Mouse (Mus musculus) intestine, embryonic 14.5 days (tissue): Measurements from ENCODE around the gene 4930402F06Rik. TPM values are rescaled to one million over a fixed set of nuclear protein-coding genes. Genes with fewer than 3 reads are reported as not detected.

Experiments
- ATAC-seq: fragments of 200-750 bp; cut with Nextera tagmentation; replicated peaks from 2 replicates; pipeline ENCODE4 v1.8.0; 2017; ENCODE audit warnings: low read depth, moderate number of reproducible peaks, moderate TSS enrichment, moderate library complexity; ENCODE audit not compliant: low FRiP score, low TSS enrichment
- DNase-seq: peaks from one replicate; pipeline ENCODE4 v3.0.0-alpha.2; 2018; ENCODE audit warnings: low spot score
- H3K27ac ChIP-seq: fragments of 300-500 bp; sonication (generic); 2 replicates; pipeline ENCODE4 v1.5.1; 2014; ENCODE audit warnings: low read depth, mild to moderate bottlenecking, control low read depth
- H3K27me3 ChIP-seq: fragments of 300-500 bp; sonication (generic); replicated peaks from 2 replicates; pipeline ENCODE4 v1.6.1; 2014; ENCODE audit warnings: low read length, control low read depth; ENCODE audit not compliant: control insufficient read depth, insufficient read depth
- H3K36me3 ChIP-seq: fragments of 300-500 bp; sonication (generic); 2 replicates; pipeline ENCODE4 v1.6.1; 2014; ENCODE audit warnings: low read length, control low read depth; ENCODE audit not compliant: control insufficient read depth, insufficient read depth
- H3K4me1 ChIP-seq: fragments of 300-500 bp; sonication (generic); replicated peaks from 2 replicates; pipeline ENCODE4 v1.6.1; 2014; ENCODE audit warnings: low read length, control low read depth, mixed read lengths; ENCODE audit not compliant: control insufficient read depth, insufficient read depth
- H3K4me2 ChIP-seq: fragments of 300-500 bp; sonication (generic); 2 replicates; pipeline ENCODE4 v1.6.1; 2014; ENCODE audit warnings: low read length
- H3K4me3 ChIP-seq: fragments of 300-500 bp; sonication (generic); 2 replicates; pipeline ENCODE4 v1.5.1; 2014; ENCODE audit warnings: low read depth, low read length, control low read depth, mixed read lengths
- H3K9ac ChIP-seq: fragments of 300-500 bp; sonication (generic); 2 replicates; pipeline ENCODE4 v1.6.1; 2014; ENCODE audit warnings: mild to moderate bottlenecking, low read length
- H3K9me3 ChIP-seq: fragments of 300-500 bp; sonication (generic); 2 replicates; pipeline ENCODE4 v1.6.1; 2016; ENCODE audit warnings: low read length, control low read depth; ENCODE audit not compliant: control insufficient read depth
- WGBS: fragments of 180-500 bp; shearing (Covaris S2); extraction: QIAGEN DNeasy Blood & Tissue Kit; methylation state at CpG from one replicate; pipeline ENCODE4 v1.1.7; 2014; 5-methylcytosine and 5-hydroxymethylcytosine counted together
- polyA plus RNA-seq: library from polyadenylated mRNA; unstranded; fragments of >200 nt; fragmentation: Nextera tagmentation; extraction: Ambion mirVana; gene quantifications from 2 replicates; pipeline ENCODE4 v1.2.1, GENCODE M21; 2014

Gene 4930402F06Rik
- polyA plus RNA-seq, 1 experiment from 2014 or later, result not detected

DNA sequence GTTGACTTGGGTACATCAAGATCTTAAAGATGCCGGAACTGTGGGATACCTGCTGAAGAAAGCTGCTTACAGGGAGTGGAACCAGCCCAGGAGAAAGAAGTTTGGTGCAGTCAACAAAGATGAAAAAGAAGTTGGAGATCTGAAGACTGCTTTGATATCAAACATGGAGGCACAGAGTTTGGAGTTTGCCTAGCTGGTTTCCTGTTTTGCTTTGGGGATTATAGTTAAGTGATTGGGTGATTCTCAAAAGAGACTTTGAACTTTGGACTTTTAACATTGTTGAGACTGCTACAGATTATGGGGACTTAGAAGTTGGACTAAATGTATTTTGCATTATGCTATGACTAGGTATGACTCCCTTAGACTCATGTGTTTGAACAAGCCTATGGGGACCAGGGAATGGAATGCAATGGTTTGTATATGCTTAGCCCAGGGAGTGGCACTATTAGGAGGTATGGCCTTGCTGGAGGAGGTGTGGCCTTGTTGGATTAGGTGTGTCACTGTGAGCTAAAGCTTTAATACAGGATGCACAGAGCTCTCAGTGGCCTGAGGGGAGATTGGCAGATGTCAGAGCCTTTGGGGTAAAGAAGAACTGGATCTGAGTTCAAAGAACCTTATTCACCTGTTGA, 26.9 kb upstream of the 4930402F06Rik start:
- Histone ChIP-seq H3K4me1 (no peaks in the 10 kb centered on the region), H3K27me3 (no peaks in the 10 kb centered on the region), H3K4me3 (no peak overlapping the region), H3K9me3 (peaks cover 3% of the 10 kb centered on the region), H3K4me2 (no peak overlapping the region), H3K9ac (no peak overlapping the region), H3K36me3 (peaks cover 20% of the 10 kb centered on the region), H3K27ac (no peak overlapping the region)
- DNase-seq (no peak), ATAC-seq (no peak)
- WGBS, result 97% methylated on average over 1 of the region's 1 CpGs

DNA sequence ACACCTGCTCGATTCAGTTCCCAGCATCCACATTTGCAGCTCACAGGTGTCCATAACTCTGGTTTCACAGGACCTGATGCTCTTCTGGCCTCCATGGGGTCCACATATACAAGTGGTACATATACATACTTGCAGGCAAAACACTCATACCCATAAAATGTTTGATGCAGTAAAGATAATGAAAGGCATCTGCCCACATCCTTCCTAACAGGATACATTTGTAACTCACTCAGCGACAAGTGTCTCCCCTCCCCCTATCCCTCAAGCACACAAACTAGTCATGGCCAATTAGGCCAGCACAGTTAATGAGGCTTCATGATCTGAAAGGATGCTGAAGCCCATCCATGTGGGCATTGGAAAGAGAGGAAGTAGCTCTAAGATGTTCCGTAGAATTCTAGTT, 25.4 kb upstream of the 4930402F06Rik start:
- no peak overlapping the region for H3K4me3 ChIP-seq
- H3K9me3 ChIP-seq, result peaks cover 5% of the 10 kb centered on the region
- no peaks in the 10 kb centered on the region for H3K4me1 ChIP-seq
- DNase-seq (no peak), ATAC-seq (no peak)
- H3K4me2 ChIP-seq, result no peak overlapping the region
- no peak overlapping the region for H3K27ac ChIP-seq
- WGBS, result 92% methylated on average over 3 of the region's 3 CpGs
- H3K9ac ChIP-seq, result no peak overlapping the region
- H3K36me3 ChIP-seq, result peaks cover 20% of the 10 kb centered on the region
- H3K27me3 ChIP-seq, result no peaks in the 10 kb centered on the region

DNA sequence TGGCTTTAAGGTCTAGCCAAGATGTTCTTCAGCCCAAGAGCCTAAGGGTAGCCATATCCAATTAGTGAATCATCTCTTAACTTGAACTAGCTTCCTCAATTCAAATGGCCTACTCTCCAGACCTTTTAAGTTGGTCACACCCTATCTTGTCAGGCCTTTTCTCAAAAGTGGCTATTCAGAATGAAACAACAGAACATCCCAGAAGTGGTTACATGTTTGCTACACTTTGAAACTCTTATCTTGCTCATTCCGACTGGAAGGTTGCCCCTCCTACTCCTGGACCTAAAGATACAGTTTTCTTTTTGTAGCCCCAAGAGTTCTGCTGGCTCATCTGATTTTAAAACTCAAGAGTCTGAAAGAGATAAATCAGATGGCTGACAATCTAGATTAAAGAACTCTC, 23.7 kb upstream of the 4930402F06Rik start:
- WGBS, result 81% methylated on average over 1 of the region's 1 CpGs
- no peak for ATAC-seq
- H3K9me3 ChIP-seq, result peaks cover 5% of the 10 kb centered on the region
- no peak overlapping the region for H3K4me3 ChIP-seq
- H3K4me2 ChIP-seq, result no peak overlapping the region
- no peak overlapping the region for H3K9ac ChIP-seq
- H3K36me3 ChIP-seq, result peaks cover 20% of the 10 kb centered on the region
- H3K4me1 ChIP-seq, result no peaks in the 10 kb centered on the region
- no peak overlapping the region for H3K27ac ChIP-seq
- no peaks in the 10 kb centered on the region for H3K27me3 ChIP-seq
- DNase-seq, result no peak

DNA sequence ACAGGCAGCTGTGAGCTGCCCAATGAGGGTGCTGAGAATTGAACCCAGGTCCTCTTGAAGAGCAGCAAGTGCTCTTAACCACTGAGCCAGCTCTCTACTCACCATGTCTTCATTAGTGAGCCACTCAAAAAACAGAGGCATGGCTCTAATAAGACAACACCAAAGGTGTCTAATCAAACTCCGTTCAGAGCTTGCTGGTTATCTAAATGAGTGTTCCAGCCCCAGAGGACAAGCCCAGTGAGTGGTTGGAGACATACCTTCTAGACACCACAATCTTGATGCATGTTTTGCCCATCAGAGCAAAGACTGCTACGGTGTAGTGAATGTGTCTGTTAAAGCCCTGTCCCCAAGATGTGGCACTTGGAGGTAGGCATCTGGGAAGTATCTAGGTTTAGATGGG, 22.7 kb upstream of the 4930402F06Rik start:
- Histone ChIP-seq H3K4me1 (no peaks in the 10 kb centered on the region), H3K4me2 (no peak overlapping the region), H3K4me3 (no peak overlapping the region), H3K27ac (no peak overlapping the region), H3K9ac (no peak overlapping the region), H3K9me3 (peaks cover 5% of the 10 kb centered on the region), H3K36me3 (peaks cover 20% of the 10 kb centered on the region), H3K27me3 (no peaks in the 10 kb centered on the region)
- no peak for DNase-seq
- no peak for ATAC-seq
- 98% methylated on average over 2 of the region's 2 CpGs for WGBS

DNA sequence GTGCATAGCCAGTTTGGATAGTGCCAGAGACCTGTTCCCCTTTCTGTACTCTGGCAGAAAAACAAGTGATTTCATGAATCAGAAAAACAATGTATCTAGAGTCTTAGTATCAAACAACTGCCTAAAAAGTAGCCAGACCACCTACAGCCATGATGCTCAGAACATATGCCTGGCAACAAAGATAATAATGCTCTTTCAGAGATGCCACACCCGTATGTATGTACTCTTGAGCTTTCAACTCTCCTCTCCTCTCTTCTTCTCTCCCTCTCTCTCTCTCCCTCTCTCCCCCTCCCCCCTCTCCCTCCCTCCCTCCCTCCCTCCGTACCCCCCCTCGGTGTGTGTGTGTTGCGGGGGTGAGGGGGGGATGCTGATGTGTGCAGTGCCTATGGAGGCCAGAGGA, 22.3 kb upstream of the 4930402F06Rik start:
- ATAC-seq, result no peak
- WGBS, result 90% methylated on average over 4 of the region's 4 CpGs
- H3K9me3 ChIP-seq, result peaks cover 5% of the 10 kb centered on the region

DNA sequence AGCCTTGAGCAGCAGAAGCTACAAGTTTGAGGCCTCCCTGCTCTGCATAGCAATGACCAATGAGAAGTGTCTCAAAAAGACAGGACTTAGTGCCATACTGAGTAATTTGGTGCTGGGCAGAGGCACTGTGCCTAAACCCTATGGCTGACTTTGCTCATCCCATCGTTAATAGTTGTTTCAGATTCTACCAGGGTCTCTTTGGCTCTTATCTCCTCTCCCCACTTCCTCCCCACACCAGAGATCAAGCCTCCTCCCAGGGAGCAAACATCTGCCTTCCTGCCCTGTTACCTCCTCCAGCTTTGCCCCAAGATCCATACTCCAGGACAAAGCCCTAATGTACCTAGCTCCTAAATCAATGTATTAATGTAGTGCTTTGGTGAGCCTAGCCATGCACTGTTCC, 20.3 kb upstream of the 4930402F06Rik start:
- Histone ChIP-seq H3K4me2 (no peak overlapping the region), H3K4me3 (no peak overlapping the region), H3K27me3 (no peaks in the 10 kb centered on the region), H3K27ac (no peak overlapping the region), H3K9me3 (peaks cover 5% of the 10 kb centered on the region), H3K4me1 (0 out of 2 replicates have a peak, but pooled peaks cover 3% of the 10 kb centered on the region), H3K9ac (no peak overlapping the region), H3K36me3 (peaks cover 24% of the 10 kb centered on the region)
- no peak for ATAC-seq
- no peak for DNase-seq
- WGBS, result 85% methylated on average over 1 of the region's 1 CpGs

More for the DNA sequence above, 22.3 kb upstream of the 4930402F06Rik start:
- Histone ChIP-seq H3K27me3 (no peaks in the 10 kb centered on the region), H3K4me2 (no peak overlapping the region), H3K4me3 (no peak overlapping the region), H3K36me3 (peaks cover 20% of the 10 kb centered on the region), H3K4me1 (no peaks in the 10 kb centered on the region), H3K27ac (no peak overlapping the region), H3K9ac (no peak overlapping the region)
- no peak for DNase-seq

DNA sequence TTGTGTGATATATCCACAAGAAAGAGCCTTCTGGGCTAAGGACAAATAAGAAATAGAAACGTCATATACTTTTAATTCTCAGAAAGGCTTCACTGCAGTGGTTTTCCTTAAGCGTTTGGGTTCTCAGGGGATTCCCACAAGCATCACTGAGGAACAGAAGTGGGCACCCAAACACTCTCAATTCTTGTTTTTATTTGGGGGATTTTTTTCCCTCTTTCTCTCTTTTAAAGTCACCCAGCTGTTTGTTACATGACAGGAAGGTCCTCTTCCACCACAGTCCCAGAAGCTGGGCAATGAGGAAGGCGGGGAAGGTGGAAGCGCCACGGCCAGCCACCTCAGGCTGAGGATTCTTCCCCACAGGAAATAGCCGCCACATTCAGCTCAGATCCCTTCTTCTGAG, 19.5 kb upstream of the 4930402F06Rik start:
- WGBS, result 77% methylated on average over 6 of the region's 6 CpGs
- Histone ChIP-seq H3K9ac (no peak overlapping the region), H3K36me3 (peaks cover 19% of the 10 kb centered on the region), H3K27me3 (no peaks in the 10 kb centered on the region), H3K4me3 (no peak overlapping the region), H3K9me3 (peaks cover 5% of the 10 kb centered on the region), H3K4me1 (0 out of 2 replicates have a peak, but pooled peaks cover 3% of the 10 kb centered on the region), H3K4me2 (no peak overlapping the region), H3K27ac (no peak overlapping the region)
- no peak for DNase-seq
- ATAC-seq, result no peak

DNA sequence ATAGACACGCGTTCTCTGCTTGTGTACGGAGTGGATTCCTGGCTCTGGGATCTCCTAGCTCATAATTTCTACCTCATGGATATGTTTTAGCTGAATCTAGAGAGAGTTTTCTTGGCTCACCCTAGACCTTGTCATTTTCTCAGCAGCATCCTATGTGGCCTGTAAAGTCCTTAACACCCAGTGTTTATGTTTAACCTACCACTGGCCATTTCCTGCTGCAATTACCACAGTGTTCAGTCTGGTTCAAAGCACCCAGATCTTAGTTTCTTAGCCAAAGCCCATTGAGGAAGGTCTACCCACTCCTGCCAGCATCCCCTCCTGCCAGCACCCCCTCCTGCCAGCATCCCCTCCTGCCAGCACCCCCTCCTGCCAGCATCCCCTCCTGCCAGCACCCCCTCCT, 15.8 kb upstream of the 4930402F06Rik start:
- no peak overlapping the region for H3K4me2 ChIP-seq
- DNase-seq, result no peak
- no peak for ATAC-seq
- no peaks in the 10 kb centered on the region for H3K9me3 ChIP-seq
- 0 out of 2 replicates have a peak, but pooled peaks cover 3% of the 10 kb centered on the region for H3K4me1 ChIP-seq
- peaks cover 4% of the 10 kb centered on the region; the same call in 1 of the 2 replicates for H3K36me3 ChIP-seq
- WGBS, result 86% methylated on average over 3 of the region's 3 CpGs
- no peak overlapping the region for H3K9ac ChIP-seq
- no peak overlapping the region for H3K4me3 ChIP-seq
- no peak overlapping the region for H3K27ac ChIP-seq
- no peaks in the 10 kb centered on the region for H3K27me3 ChIP-seq

DNA sequence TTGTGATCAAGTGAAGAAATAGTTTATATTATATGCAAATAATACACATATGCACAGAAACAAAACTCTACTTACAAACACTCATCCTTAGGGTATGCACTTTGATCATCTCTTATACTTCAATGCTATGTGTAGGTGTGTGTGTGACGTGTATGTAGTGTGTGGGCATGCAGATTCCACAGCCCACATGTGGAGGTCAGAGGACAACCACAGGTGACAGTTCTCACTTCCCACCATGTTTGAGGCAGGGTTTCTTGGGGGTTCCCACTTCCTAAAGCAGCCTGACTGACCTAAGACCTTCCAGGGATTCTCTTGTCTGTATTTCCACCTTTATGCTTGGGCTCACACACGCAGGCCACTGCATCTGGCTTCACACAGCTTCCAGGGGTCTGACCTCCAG, 15.3 kb upstream of the 4930402F06Rik start:
- Histone ChIP-seq H3K27ac (no peak overlapping the region), H3K9ac (no peak overlapping the region), H3K4me1 (0 out of 2 replicates have a peak, but pooled peaks cover 3% of the 10 kb centered on the region), H3K36me3 (peaks cover 4% of the 10 kb centered on the region; the same call in 1 of the 2 replicates), H3K27me3 (no peaks in the 10 kb centered on the region), H3K4me3 (no peak overlapping the region), H3K9me3 (no peaks in the 10 kb centered on the region), H3K4me2 (no peak overlapping the region)
- DNase-seq (no peak), ATAC-seq (no peak)
- 75% methylated on average over 2 of the region's 2 CpGs for WGBS
